Mouse (Mus musculus) embryonic facial prominence, embryonic 15.5 days (tissue): ENCODE results near the gene Gm17490. TPM values are rescaled to one million over a fixed set of nuclear protein-coding genes. Genes with fewer than 3 reads are reported as not detected.

Experiments used
- ATAC-seq: fragments of 200-750 bp; cut with Nextera tagmentation; 2 replicates; pipeline ENCODE4 v1.8.0; 2017; ENCODE audit warnings: low read depth, moderate TSS enrichment; ENCODE audit not compliant: insufficient number of reproducible peaks, low FRiP score, low TSS enrichment
- H3K27ac ChIP-seq: fragments of 300-500 bp; sonication (generic); replicated peaks from 2 replicates; pipeline ENCODE4 v1.5.1; 2015; ENCODE audit warnings: mild to moderate bottlenecking, inconsistent platforms
- H3K27me3 ChIP-seq: fragments of 300-500 bp; sonication (generic); 2 replicates; pipeline ENCODE4 v1.6.1; 2015; ENCODE audit warnings: inconsistent platforms
- H3K36me3 ChIP-seq: fragments of 300-500 bp; sonication (generic); 2 replicates; pipeline ENCODE4 v1.6.1; 2015; ENCODE audit warnings: mild to moderate bottlenecking, inconsistent platforms
- H3K4me1 ChIP-seq: fragments of 300-500 bp; sonication (generic); 2 replicates; pipeline ENCODE4 v1.6.1; 2015; ENCODE audit warnings: inconsistent platforms
- H3K4me2 ChIP-seq: fragments of 300-500 bp; sonication (generic); replicated peaks from 2 replicates; pipeline ENCODE4 v1.6.1; 2015; ENCODE audit warnings: mild to moderate bottlenecking, inconsistent platforms
- H3K4me3 ChIP-seq: fragments of 300-500 bp; sonication (generic); replicated peaks from 2 replicates; pipeline ENCODE4 v1.5.1; 2015; ENCODE audit warnings: mild to moderate bottlenecking, inconsistent platforms
- H3K9ac ChIP-seq: fragments of 300-500 bp; sonication (generic); 2 replicates; pipeline ENCODE4 v1.6.1; 2015; ENCODE audit warnings: inconsistent platforms
- H3K9me3 ChIP-seq: fragments of 300-500 bp; sonication (generic); replicated peaks from 2 replicates; pipeline ENCODE4 v1.6.1; 2016; ENCODE audit warnings: inconsistent platforms
- WGBS: fragments of 180-500 bp; shearing (Covaris S2); methylation state at CpG from one replicate; pipeline ENCODE4 v1.1.7; 2015; 5-methylcytosine and 5-hydroxymethylcytosine counted together
- polyA plus RNA-seq: library from polyadenylated mRNA; unstranded; fragments of >200 nt; fragmentation: Nextera tagmentation; extraction: Ambion mirVana; gene quantifications from 2 replicates; pipeline ENCODE4 v1.2.1, GENCODE M21; 2015

Gene Gm17490
- polyA plus RNA-seq, 1 experiment from 2014 or later = not detected

DNA sequence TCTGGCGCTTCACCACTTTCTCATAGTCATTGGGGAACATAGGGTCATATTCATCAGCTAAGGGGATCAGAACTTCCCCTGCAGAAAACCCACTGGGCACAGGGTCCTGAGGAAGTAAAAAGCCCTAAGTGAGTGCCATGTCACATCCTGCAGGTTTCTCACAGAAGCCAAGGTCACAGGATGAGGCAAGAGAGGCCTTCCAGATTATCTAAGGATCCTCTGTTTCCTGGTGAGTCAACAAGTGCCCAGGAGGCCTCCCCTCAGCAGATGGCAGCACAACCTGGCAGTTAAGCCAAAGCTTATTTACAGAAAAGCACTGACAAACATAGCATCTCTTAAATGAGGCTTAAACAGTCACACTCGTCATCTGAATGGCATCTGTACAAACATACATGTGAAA, 29.4 kb downstream of the Gm17490 start:
- WGBS = 74% methylated on average over 2 of the region's 2 CpGs
- ATAC-seq = no peak
- Histone ChIP-seq H3K4me1 (peaks cover 6% of the 10 kb centered on the region), H3K4me3 (no peak overlapping the region), H3K36me3 (peaks cover 80% of the 10 kb centered on the region), H3K27ac (no peak overlapping the region), H3K9ac (no peak overlapping the region), H3K27me3 (no peaks in the 10 kb centered on the region), H3K4me2 (no peak overlapping the region), H3K9me3 (no peaks in the 10 kb centered on the region)

DNA sequence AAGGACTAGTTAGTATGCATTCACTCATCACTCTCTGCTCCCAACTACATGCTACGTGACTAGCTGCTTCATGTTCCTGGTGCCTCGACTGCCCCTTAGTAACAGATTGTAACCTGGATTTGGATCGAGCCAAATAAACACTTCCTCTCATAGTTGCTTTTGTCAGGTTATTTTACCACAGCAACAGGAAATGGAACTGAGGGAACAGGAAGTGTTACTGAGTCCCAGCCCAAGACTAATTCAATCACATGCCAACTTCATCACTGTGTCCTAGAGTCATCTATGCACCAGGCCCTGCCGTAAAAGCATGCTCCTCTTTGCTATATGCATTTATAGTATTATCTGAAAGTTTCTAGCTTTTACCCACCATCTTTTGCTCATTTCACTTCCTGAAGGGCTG, 38.1 kb downstream of the Gm17490 start:
- no peak for ATAC-seq
- no peaks in the 10 kb centered on the region for H3K27me3 ChIP-seq
- no peak overlapping the region for H3K4me3 ChIP-seq
- no peaks in the 10 kb centered on the region for H3K9me3 ChIP-seq
- H3K27ac ChIP-seq = no peak overlapping the region
- peaks cover 89% of the 10 kb centered on the region for H3K36me3 ChIP-seq
- H3K9ac ChIP-seq = no peak overlapping the region
- H3K4me2 ChIP-seq = no peak overlapping the region
- H3K4me1 ChIP-seq = no peaks in the 10 kb centered on the region
- 85% methylated on average over 4 of the region's 4 CpGs for WGBS

GRCm38 (mm10) chr2:11579399-11579798, 46.7 kb downstream of the Gm17490 start:
- no peak for ATAC-seq
- Histone ChIP-seq H3K9me3 (no peaks in the 10 kb centered on the region), H3K27me3 (no peaks in the 10 kb centered on the region), H3K4me1 (no peaks in the 10 kb centered on the region), H3K9ac (no peak overlapping the region), H3K36me3 (peaks cover 7% of the 10 kb centered on the region), H3K4me2 (no peak overlapping the region), H3K27ac (no peak overlapping the region), H3K4me3 (no peak overlapping the region)
- WGBS = 91% methylated on average over 4 of the region's 4 CpGs

GRCm38 (mm10) chr2:11578187-11578586, 47.9 kb downstream of the Gm17490 start:
- H3K27me3 ChIP-seq = no peaks in the 10 kb centered on the region
- no peak overlapping the region for H3K4me2 ChIP-seq
- no peaks in the 10 kb centered on the region for H3K9me3 ChIP-seq
- no peaks in the 10 kb centered on the region for H3K4me1 ChIP-seq
- 57% methylated on average over 6 of the region's 6 CpGs for WGBS
- H3K36me3 ChIP-seq = no peaks in the 10 kb centered on the region; the same call in 1 of the 2 replicates
- no peak overlapping the region for H3K9ac ChIP-seq
- no peak for ATAC-seq
- H3K4me3 ChIP-seq = no peak overlapping the region
- H3K27ac ChIP-seq = no peak overlapping the region

Other genes with a start within 250 kb of the Gm17490 start
- gene Pfkfb3, start 72.2 kb downstream of the Gm17490 start, polyA plus RNA-seq = 13.9 and 16.6 TPM in 2 replicates
- 140 and 142 TPM in 2 replicates for gene Rbm17, start 22.1 kb downstream of the Gm17490 start, polyA plus RNA-seq
- not detected in 2 replicates for gene Il2ra, start 16.5 kb upstream of the Gm17490 start, polyA plus RNA-seq
- gene Il15ra, start 79.0 kb upstream of the Gm17490 start, polyA plus RNA-seq = 2.1 and 3.3 TPM in 2 replicates
- gene Fbh1, start 151.3 kb upstream of the Gm17490 start, polyA plus RNA-seq = 117 and 121 TPM in 2 replicates
- 43.2 and 45.7 TPM in 2 replicates for gene Ankrd16, start 151.6 kb upstream of the Gm17490 start, polyA plus RNA-seq